Mouse (Mus musculus): Measurements from ENCODE around the gene Rtl1. TPM values are rescaled to one million over a fixed set of nuclear protein-coding genes. Genes with fewer than 3 reads are reported as not detected.

Rtl1 gene
- 0.13 TPM in 2 replicates for polyA plus RNA-seq (2015; fragmentation: Nextera tagmentation; extraction: Ambion mirVana)

GRCm38 (mm10) chr12:109600230-109600629 lies at the start of gene Rtl1:
Rtl1 (minus strand) TSS chr12:109600330.
- Histone ChIP-seq H3K27me3 (ENCODE audit: insufficient read depth, low read length) (no peaks in the 10 kb centered on the region), H3K9me3 (replicated peaks; ENCODE audit: low read length) (no peaks in the 10 kb centered on the region), H3K36me3 (ENCODE audit: insufficient read depth, low read length) (no peaks in the 10 kb centered on the region), H3K9ac (ENCODE audit: low read depth, low read length) (no peak within 1 kb of the TSS), H3K4me3 (replicated peaks; ENCODE audit: low read depth, low read length) (no peak within 1 kb of the TSS), H3K27ac (no peak within 1 kb of the TSS), H3K4me1 (replicated peaks; ENCODE audit: insufficient read depth, low read length) (no peaks in the 10 kb centered on the region), H3K4me2 (ENCODE audit: low read length) (no peak within 1 kb of the TSS)
- WGBS, result 85% methylated on average over 7 of the region's 7 CpGs
- ATAC-seq (replicated peaks; ENCODE audit: low FRiP score, low read depth), result no peak
- no peak for TF ChIP-seq CTCF (IDR thresholded peaks at IDR 0.05; ENCODE audit: low read depth)
- no peak for DNase-seq (ENCODE audit: low spot score)

- Histone ChIP-seq H3K4me1 (replicated peaks; ENCODE audit: insufficient read depth, low read length) (no peaks in the 10 kb centered on the region), H3K36me3 (ENCODE audit: insufficient read depth, low read length) (no peaks in the 10 kb centered on the region), H3K4me3 (replicated peaks; ENCODE audit: low read depth, low read length) (no peak overlapping the region), H3K9me3 (replicated peaks; ENCODE audit: low read length) (no peaks in the 10 kb centered on the region), H3K27me3 (ENCODE audit: insufficient read depth, low read length) (no peaks in the 10 kb centered on the region), H3K27ac (no peak overlapping the region), H3K4me2 (ENCODE audit: low read length) (no peak overlapping the region), H3K9ac (ENCODE audit: low read depth, low read length) (no peak overlapping the region)
- DNase-seq (ENCODE audit: low spot score) (no peak), ATAC-seq (replicated peaks; ENCODE audit: low FRiP score, low read depth) (no peak)
- no peak for TF ChIP-seq CTCF (IDR thresholded peaks at IDR 0.05; ENCODE audit: low read depth)
- 62% methylated on average over 3 of the region's 3 CpGs for WGBS
These were observed 40.5 kb upstream of the Rtl1 start for GRCm38 (mm10) chr12:109640560-109641167.

DNA sequence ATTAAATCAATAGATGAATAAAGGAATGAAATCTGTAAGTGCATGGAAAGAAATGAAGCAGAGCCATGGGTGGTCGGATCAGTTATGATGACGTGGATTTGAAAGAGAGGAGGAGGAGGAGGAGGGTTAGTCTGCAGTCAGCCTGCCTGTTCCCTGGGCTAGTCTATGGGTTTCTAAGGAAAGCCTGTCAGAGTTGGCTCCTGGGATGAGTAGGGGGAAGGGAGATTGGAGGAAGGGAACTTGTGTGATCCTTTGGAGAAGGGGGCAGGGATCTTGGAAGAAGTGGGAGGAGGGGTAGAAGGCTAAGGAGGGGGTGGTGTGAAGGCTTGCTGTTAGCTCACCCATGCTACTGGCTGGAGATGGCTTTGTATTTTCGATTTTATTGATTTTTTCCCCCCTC lies 31.9 kb upstream of the Rtl1 start:
- H3K4me2 ChIP-seq (ENCODE audit: low read length), result no peak overlapping the region
- H3K36me3 ChIP-seq (ENCODE audit: insufficient read depth, low read length), result no peaks in the 10 kb centered on the region
- no peak overlapping the region for H3K27ac ChIP-seq
- ATAC-seq (replicated peaks; ENCODE audit: low FRiP score, low read depth), result no peak
- no peak overlapping the region for H3K9ac ChIP-seq (ENCODE audit: low read depth, low read length)
- H3K27me3 ChIP-seq (ENCODE audit: insufficient read depth, low read length), result no peaks in the 10 kb centered on the region
- no peak overlapping the region for H3K4me3 ChIP-seq (replicated peaks; ENCODE audit: low read depth, low read length)
- no peak for DNase-seq (ENCODE audit: low spot score)
- H3K4me1 ChIP-seq (replicated peaks; ENCODE audit: insufficient read depth, low read length), result no peaks in the 10 kb centered on the region
- H3K9me3 ChIP-seq (replicated peaks; ENCODE audit: low read length), result no peaks in the 10 kb centered on the region
- 46% methylated on average over 3 of the region's 3 CpGs for WGBS
- no peak for TF ChIP-seq CTCF (IDR thresholded peaks at IDR 0.05; ENCODE audit: low read depth)

DNA sequence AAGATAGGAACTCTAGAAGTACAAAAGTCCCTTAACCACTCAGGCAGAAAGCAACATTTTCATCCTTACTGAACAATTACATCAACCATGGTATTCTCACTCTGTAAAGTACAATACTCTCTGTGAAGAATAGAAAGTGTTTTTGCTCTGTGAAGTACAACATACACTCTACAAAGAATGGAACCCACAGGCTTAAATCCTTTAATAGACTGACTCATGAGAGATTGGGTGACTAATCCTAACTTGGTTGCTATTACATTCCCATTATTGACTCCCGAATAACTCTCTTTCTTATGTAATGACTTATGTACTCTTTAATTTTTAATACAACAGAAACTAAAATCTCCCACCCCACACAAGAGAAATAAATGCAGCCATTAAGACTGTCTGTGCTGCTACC lies 28.8 kb upstream of the Rtl1 start:
- no peak for TF ChIP-seq CTCF (IDR thresholded peaks at IDR 0.05; ENCODE audit: low read depth)
- Histone ChIP-seq H3K4me2 (ENCODE audit: low read length) (no peak overlapping the region), H3K27me3 (ENCODE audit: insufficient read depth, low read length) (no peaks in the 10 kb centered on the region), H3K36me3 (ENCODE audit: insufficient read depth, low read length) (no peaks in the 10 kb centered on the region), H3K9me3 (replicated peaks; ENCODE audit: low read length) (no peaks in the 10 kb centered on the region), H3K9ac (ENCODE audit: low read depth, low read length) (no peak overlapping the region), H3K4me3 (replicated peaks; ENCODE audit: low read depth, low read length) (no peak overlapping the region), H3K4me1 (replicated peaks; ENCODE audit: insufficient read depth, low read length) (no peaks in the 10 kb centered on the region), H3K27ac (no peak overlapping the region)
- WGBS, result 91% methylated on average over 1 of the region's 1 CpGs
- no peak for ATAC-seq (replicated peaks; ENCODE audit: low FRiP score, low read depth)
- DNase-seq (ENCODE audit: low spot score), result no peak

- DNase-seq (ENCODE audit: low spot score), result no peak
- H3K4me1 ChIP-seq (replicated peaks; ENCODE audit: insufficient read depth, low read length), result no peaks in the 10 kb centered on the region
- H3K4me3 ChIP-seq (replicated peaks; ENCODE audit: low read depth, low read length), result no peak overlapping the region
- H3K4me2 ChIP-seq (ENCODE audit: low read length), result no peak overlapping the region
- TF ChIP-seq CTCF (IDR thresholded peaks at IDR 0.05; ENCODE audit: low read depth), result no peak
- H3K27ac ChIP-seq, result no peak overlapping the region
- no peaks in the 10 kb centered on the region for H3K36me3 ChIP-seq (ENCODE audit: insufficient read depth, low read length)
- no peak for ATAC-seq (replicated peaks; ENCODE audit: low FRiP score, low read depth)
- WGBS, result 86% methylated on average over 5 of the region's 5 CpGs
- no peak overlapping the region for H3K9ac ChIP-seq (ENCODE audit: low read depth, low read length)
- no peaks in the 10 kb centered on the region for H3K9me3 ChIP-seq (replicated peaks; ENCODE audit: low read length)
- H3K27me3 ChIP-seq (ENCODE audit: insufficient read depth, low read length), result no peaks in the 10 kb centered on the region
These were observed 26.8 kb upstream of the Rtl1 start for GRCm38 (mm10) chr12:109626910-109627309.

GRCm38 (mm10) chr12:109620196-109620595 lies 20.1 kb upstream of the Rtl1 start:
- H3K27ac ChIP-seq, result no peak overlapping the region
- H3K36me3 ChIP-seq (ENCODE audit: insufficient read depth, low read length), result no peaks in the 10 kb centered on the region
- H3K9ac ChIP-seq (ENCODE audit: low read depth, low read length), result no peak overlapping the region
- DNase-seq (ENCODE audit: low spot score), result no peak
- no peaks in the 10 kb centered on the region for H3K9me3 ChIP-seq (replicated peaks; ENCODE audit: low read length)
- no peaks in the 10 kb centered on the region for H3K27me3 ChIP-seq (ENCODE audit: insufficient read depth, low read length)
- H3K4me2 ChIP-seq (ENCODE audit: low read length), result no peak overlapping the region
- H3K4me3 ChIP-seq (replicated peaks; ENCODE audit: low read depth, low read length), result no peak overlapping the region
- no peaks in the 10 kb centered on the region for H3K4me1 ChIP-seq (replicated peaks; ENCODE audit: insufficient read depth, low read length)
- TF ChIP-seq CTCF (IDR thresholded peaks at IDR 0.05; ENCODE audit: low read depth), result no peak
- no peak for ATAC-seq (replicated peaks; ENCODE audit: low FRiP score, low read depth)
- 82% methylated on average over 3 of the region's 3 CpGs for WGBS

- H3K9me3 ChIP-seq (replicated peaks; ENCODE audit: low read length), result no peaks in the 10 kb centered on the region
- H3K4me3 ChIP-seq (replicated peaks; ENCODE audit: low read depth, low read length), result no peak overlapping the region
- ATAC-seq (replicated peaks; ENCODE audit: low FRiP score, low read depth) (no peak), DNase-seq (ENCODE audit: low spot score) (no peak)
- 0 out of 2 replicates have a peak, but pooled peaks cover 5% of the 10 kb centered on the region for H3K27me3 ChIP-seq (ENCODE audit: insufficient read depth, low read length)
- no peak overlapping the region for H3K27ac ChIP-seq
- 82% methylated on average over 14 of the region's 14 CpGs for WGBS
- no peak overlapping the region for H3K9ac ChIP-seq (ENCODE audit: low read depth, low read length)
- no peaks in the 10 kb centered on the region for H3K36me3 ChIP-seq (ENCODE audit: insufficient read depth, low read length)
- no peaks in the 10 kb centered on the region for H3K4me1 ChIP-seq (replicated peaks; ENCODE audit: insufficient read depth, low read length)
- H3K4me2 ChIP-seq (ENCODE audit: low read length), result no peak overlapping the region
- no peak for TF ChIP-seq CTCF (IDR thresholded peaks at IDR 0.05; ENCODE audit: low read depth)
These were observed 17.9 kb upstream of the Rtl1 start for GRCm38 (mm10) chr12:109617993-109618392.
